Mouse (Mus musculus) urinary bladder, postnatal 36 days (tissue): ENCODE measurements around the gene Cyp2c66.
"Not testable (repeated sequence)": the region's sequence is repeated elsewhere in the genome, so short reads cannot be mapped to it uniquely, and the experiment has no call there.

Experiments used
- DNase-seq, 2 experiments: peaks; one replicate each; pipeline ENCODE4 v3.0.0; 2022; ENCODE audit warnings: low spot score in 2 of 2, mixed read lengths in 1 of 2

Cyp2c66 gene

GRCm38 (mm10) chr19:39113644-39114043, at the start of gene Cyp2c66:
Gene Cyp2c66, plus strand, starts transcription at chr19:39113898.
- DNase-seq = no peak

DNA sequence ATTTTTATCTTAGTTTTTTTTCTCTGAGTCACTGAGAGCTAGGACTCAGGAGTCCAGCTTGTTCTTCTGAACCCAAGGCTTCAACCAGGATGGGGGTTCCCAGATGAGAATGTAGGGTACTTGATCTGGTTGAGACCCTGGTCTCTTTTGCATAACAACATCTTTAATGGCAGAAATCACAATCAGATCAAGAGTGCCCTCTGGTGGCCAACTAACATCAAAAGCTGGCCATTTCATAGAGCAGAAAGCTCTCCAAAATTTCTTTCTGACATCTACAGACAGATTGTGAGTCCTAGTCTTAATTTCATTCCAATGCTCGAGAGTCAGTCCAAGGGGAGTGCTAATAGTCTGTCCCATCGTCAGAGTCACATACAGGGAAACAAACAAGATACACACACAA, 14.9 kb upstream of the Cyp2c66 start:
- not testable (repeated sequence) for DNase-seq

DNA sequence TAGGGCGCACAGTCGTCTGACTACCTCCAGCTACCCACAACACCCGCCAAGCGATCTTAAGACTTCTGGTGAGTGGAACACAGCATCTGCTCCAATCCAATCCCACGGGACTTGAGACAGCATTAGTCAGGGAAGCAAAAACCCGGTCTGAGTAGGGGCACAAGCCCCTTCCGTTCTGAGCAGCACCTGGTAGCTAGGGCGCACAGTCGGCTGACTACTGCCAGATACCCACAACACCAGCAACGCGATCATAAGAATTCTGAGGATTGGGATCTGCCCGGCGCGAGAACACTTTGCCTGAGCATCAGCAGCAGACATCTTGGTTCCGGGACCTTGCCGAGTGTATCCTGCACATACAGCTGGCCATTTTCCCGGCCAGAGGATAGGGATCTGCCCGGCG, 43.1 kb downstream of the Cyp2c66 start:
- not testable (repeated sequence) for DNase-seq
